Mouse (Mus musculus): ENCODE results near the gene Ccdc162. TPM values are rescaled to one million over a fixed set of nuclear protein-coding genes. Genes with fewer than 3 reads are reported as not detected.
"Not testable (repeated sequence)": the region's sequence is repeated elsewhere in the genome, so short reads cannot be mapped to it uniquely, and the experiment has no call there.

The Ccdc162 gene
- total and polyA plus RNA-seq, 3 experiments, result 0.60 TPM; not detected in 2

DNA sequence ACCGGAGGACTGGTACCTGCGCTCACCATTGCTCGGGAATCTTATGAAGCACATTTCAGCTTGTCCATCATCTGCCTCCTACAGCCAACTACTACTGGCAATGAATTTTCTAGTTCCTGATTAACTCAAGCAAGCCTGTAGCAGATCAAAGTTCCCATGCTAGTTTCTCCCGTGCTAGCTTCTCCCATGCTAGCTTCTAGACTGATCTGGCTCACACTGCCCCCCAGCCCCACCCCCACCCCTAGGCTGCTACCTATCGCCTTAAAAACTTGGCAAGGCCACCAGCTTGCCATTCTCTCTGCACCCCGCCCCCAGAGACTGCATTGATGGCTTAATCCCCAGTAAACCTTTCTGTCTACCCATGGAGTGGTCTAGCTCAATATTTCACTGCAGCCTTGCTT is 39.8 kb downstream of the Ccdc162 start:
- H3K27me3 ChIP-seq (ENCODE audit: insufficient read depth, low read length), result peaks cover 21% of the 10 kb centered on the region
- H3K9me3 ChIP-seq (replicated peaks), result no peaks in the 10 kb centered on the region
- no peak for ATAC-seq (ENCODE audit: extremely low read depth, insufficient number of reproducible peaks, low FRiP score, poor library complexity, severe bottlenecking)
- H3K4me3 ChIP-seq (ENCODE audit: low read depth, low read length), result no peak overlapping the region
- no peaks in the 10 kb centered on the region for H3K36me3 ChIP-seq (replicated peaks)
- no peak for DNase-seq (ENCODE audit: low spot score)
- no peak for TF ChIP-seq TAL1 (conservative IDR thresholded peaks at IDR 0.05; ENCODE audit: low read depth, low read length)
- no peak for TF ChIP-seq CTCF (IDR thresholded peaks at IDR 0.05; ENCODE audit: low read depth, low read length)
- no peak for TF ChIP-seq GATA1 (IDR thresholded peaks at IDR 0.05; ENCODE audit: borderline replicate concordance, low read length)
- TF ChIP-seq POLR2AphosphoS5 (IDR thresholded peaks at IDR 0.05; ENCODE audit: insufficient replicate concordance, low read depth, low read length), result no peak
- TF ChIP-seq GATA2 (IDR thresholded peaks at IDR 0.05; ENCODE audit: borderline replicate concordance, low read depth, low read length), result no peak
- no peaks in the 10 kb centered on the region; the same call in 1 of the 2 replicates for H3K4me1 ChIP-seq (ENCODE audit: insufficient read depth, low read depth, low read length)

DNA sequence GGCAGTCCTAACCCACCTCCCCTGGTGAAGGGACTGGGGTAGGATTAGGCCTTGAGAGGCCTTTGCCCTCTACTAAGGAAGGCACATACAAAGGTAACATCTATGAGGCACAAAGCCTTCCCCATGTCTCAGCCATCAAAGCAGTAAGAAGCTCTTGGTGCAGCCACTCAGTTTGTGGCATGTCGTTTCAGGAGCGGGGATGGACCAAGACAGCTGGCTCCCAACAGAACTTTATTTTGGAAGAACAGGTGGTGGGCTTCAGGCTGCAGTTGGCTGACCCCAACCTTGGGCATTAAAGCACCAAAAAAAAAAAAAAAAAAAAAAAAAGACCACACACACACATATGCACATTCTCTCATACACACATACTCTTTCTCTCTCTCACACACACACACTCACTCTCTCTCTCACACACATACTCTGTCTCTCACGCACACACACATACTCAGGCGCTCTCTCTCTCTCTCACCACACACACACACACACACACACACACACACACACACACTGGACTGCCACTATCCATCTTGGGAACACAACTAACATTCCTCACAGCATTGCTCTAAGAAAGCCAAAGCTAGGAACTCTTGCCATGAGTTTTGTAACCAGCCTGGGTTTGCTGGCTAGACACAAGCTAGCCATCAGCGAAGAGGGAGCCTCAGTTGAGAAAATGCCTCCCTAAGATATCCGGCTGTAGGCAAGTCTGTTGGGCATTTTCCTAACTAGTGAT is 40.4 kb downstream of the Ccdc162 start:
- no peak for ATAC-seq (ENCODE audit: extremely low read depth, insufficient number of reproducible peaks, low FRiP score, poor library complexity, severe bottlenecking)
- H3K4me1 ChIP-seq (ENCODE audit: insufficient read depth, low read depth, low read length), result no peaks in the 10 kb centered on the region; the same call in 1 of the 2 replicates
- TF ChIP-seq GATA2 (IDR thresholded peaks at IDR 0.05; ENCODE audit: borderline replicate concordance, low read depth, low read length), result no peak
- TF ChIP-seq POLR2AphosphoS5 (IDR thresholded peaks at IDR 0.05; ENCODE audit: insufficient replicate concordance, low read depth, low read length), result no peak
- TF ChIP-seq TAL1 (conservative IDR thresholded peaks at IDR 0.05; ENCODE audit: low read depth, low read length), result no peak
- no peak for TF ChIP-seq CTCF (IDR thresholded peaks at IDR 0.05; ENCODE audit: low read depth, low read length)
- no peak for TF ChIP-seq GATA1 (IDR thresholded peaks at IDR 0.05; ENCODE audit: borderline replicate concordance, low read length)

DNA sequence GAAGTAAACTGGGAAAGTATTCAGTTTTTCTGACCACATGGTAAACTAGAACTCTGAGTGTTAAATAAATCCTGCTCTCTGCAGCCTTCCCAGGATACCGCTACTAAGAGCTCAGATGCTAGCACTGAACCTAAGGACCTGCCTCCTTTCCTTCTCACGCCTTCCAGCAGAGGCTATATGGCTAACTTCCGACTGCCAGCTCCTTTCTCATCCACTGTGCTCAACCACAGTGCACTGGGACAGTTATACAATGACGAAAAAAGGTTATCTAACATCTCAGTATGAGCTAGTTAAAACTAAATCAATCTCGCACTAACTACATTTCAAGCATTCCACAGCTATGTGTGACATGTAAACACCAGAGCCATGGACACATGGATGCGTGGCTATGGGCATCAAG is 41.2 kb downstream of the Ccdc162 start:
- Histone ChIP-seq H3K9me3 (replicated peaks) (no peaks in the 10 kb centered on the region), H3K36me3 (replicated peaks) (no peaks in the 10 kb centered on the region), H3K27me3 (ENCODE audit: insufficient read depth, low read length) (peaks cover 14% of the 10 kb centered on the region), H3K4me1 (ENCODE audit: insufficient read depth, low read depth, low read length) (no peaks in the 10 kb centered on the region; the same call in 1 of the 2 replicates), H3K4me3 (ENCODE audit: low read depth, low read length) (no peak overlapping the region)
- no peak for ATAC-seq (ENCODE audit: extremely low read depth, insufficient number of reproducible peaks, low FRiP score, poor library complexity, severe bottlenecking)
- TF ChIP-seq CTCF (IDR thresholded peaks at IDR 0.05; ENCODE audit: low read depth, low read length), result no peak
- no peak for TF ChIP-seq GATA2 (IDR thresholded peaks at IDR 0.05; ENCODE audit: borderline replicate concordance, low read depth, low read length)
- no peak for TF ChIP-seq POLR2AphosphoS5 (IDR thresholded peaks at IDR 0.05; ENCODE audit: insufficient replicate concordance, low read depth, low read length)
- no peak for TF ChIP-seq TAL1 (conservative IDR thresholded peaks at IDR 0.05; ENCODE audit: low read depth, low read length)
- no peak for TF ChIP-seq GATA1 (IDR thresholded peaks at IDR 0.05; ENCODE audit: borderline replicate concordance, low read length)
- DNase-seq (ENCODE audit: low spot score), result no peak

More for the DNA sequence above, 40.4 kb downstream of the Ccdc162 start:
- no peak for DNase-seq (ENCODE audit: low spot score)
- Histone ChIP-seq H3K36me3 (replicated peaks) (no peaks in the 10 kb centered on the region), H3K27me3 (ENCODE audit: insufficient read depth, low read length) (peaks cover 16% of the 10 kb centered on the region), H3K9me3 (replicated peaks) (no peaks in the 10 kb centered on the region), H3K4me3 (ENCODE audit: low read depth, low read length) (no peak overlapping the region)

DNA sequence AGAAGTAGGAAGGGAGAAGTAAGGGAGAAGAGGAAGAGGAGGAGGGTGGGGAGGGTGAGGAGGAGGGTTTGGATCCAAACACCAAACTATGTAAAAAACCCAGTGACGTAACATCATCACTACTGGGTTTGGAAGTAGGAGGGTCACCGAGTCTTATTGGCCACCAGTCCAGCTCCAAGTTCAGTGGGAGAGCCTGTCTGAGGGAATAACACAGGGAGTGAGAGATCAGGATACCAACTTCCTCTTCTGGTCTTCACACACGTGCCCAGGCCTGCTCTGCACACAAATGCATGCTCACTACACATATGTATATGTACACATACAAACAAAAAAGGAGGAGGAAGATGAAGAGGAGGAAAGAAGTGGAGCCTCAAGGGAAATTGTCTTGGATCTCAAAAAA is 42.1 kb downstream of the Ccdc162 start:
- no peak for ATAC-seq (ENCODE audit: extremely low read depth, insufficient number of reproducible peaks, low FRiP score, poor library complexity, severe bottlenecking)
- peaks cover 14% of the 10 kb centered on the region for H3K27me3 ChIP-seq (ENCODE audit: insufficient read depth, low read length)
- DNase-seq (ENCODE audit: low spot score), result no peak
- H3K9me3 ChIP-seq (replicated peaks), result no peaks in the 10 kb centered on the region
- H3K36me3 ChIP-seq (replicated peaks), result no peaks in the 10 kb centered on the region
- no peak overlapping the region for H3K4me3 ChIP-seq (ENCODE audit: low read depth, low read length)
- H3K4me1 ChIP-seq (ENCODE audit: insufficient read depth, low read depth, low read length), result no peaks in the 10 kb centered on the region; the same call in 1 of the 2 replicates
- TF ChIP-seq TAL1 (conservative IDR thresholded peaks at IDR 0.05; ENCODE audit: low read depth, low read length) (no peak), POLR2AphosphoS5 (IDR thresholded peaks at IDR 0.05; ENCODE audit: insufficient replicate concordance, low read depth, low read length) (no peak), GATA1 (IDR thresholded peaks at IDR 0.05; ENCODE audit: borderline replicate concordance, low read length) (no peak), GATA2 (IDR thresholded peaks at IDR 0.05; ENCODE audit: borderline replicate concordance, low read depth, low read length) (no peak), CTCF (IDR thresholded peaks at IDR 0.05; ENCODE audit: low read depth, low read length) (no peak)

DNA sequence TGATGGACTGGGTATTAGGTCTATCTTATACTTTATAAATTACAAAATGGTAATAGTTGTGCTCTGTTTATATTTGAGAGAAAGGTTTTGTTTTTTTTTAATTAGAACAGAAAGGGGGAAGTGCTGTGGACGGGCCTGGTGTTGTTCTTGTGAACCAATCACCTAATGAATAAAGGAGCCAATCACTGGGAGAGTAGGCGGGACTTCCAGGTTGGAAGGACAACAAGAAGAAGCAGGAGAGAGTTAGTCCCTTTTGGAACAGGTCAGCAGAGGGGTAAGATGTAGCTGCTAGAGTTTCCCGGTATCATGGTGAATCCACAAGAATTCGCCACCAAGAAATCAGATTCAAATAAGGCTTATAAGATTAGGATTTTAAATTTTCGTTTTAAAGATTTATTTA is 46.2 kb downstream of the Ccdc162 start:
- no peaks in the 10 kb centered on the region for H3K4me1 ChIP-seq (ENCODE audit: insufficient read depth, low read depth, low read length)
- H3K9me3 ChIP-seq (replicated peaks), result no peaks in the 10 kb centered on the region
- H3K27me3 ChIP-seq (ENCODE audit: insufficient read depth, low read length), result peaks cover 7% of the 10 kb centered on the region; the same call in 1 of the 2 replicates
- ATAC-seq (ENCODE audit: extremely low read depth, insufficient number of reproducible peaks, low FRiP score, poor library complexity, severe bottlenecking) (no peak), DNase-seq (ENCODE audit: low spot score) (no peak)
- no peak overlapping the region for H3K4me3 ChIP-seq (ENCODE audit: low read depth, low read length)
- H3K36me3 ChIP-seq (replicated peaks), result no peaks in the 10 kb centered on the region
- TF ChIP-seq TAL1 (conservative IDR thresholded peaks at IDR 0.05; ENCODE audit: low read depth, low read length), result no peak
- no peak for TF ChIP-seq GATA1 (IDR thresholded peaks at IDR 0.05; ENCODE audit: borderline replicate concordance, low read length)
- no peak for TF ChIP-seq CTCF (IDR thresholded peaks at IDR 0.05; ENCODE audit: low read depth, low read length)
- TF ChIP-seq GATA2 (IDR thresholded peaks at IDR 0.05; ENCODE audit: borderline replicate concordance, low read depth, low read length), result no peak
- TF ChIP-seq POLR2AphosphoS5 (IDR thresholded peaks at IDR 0.05; ENCODE audit: insufficient replicate concordance, low read depth, low read length), result no peak

DNA sequence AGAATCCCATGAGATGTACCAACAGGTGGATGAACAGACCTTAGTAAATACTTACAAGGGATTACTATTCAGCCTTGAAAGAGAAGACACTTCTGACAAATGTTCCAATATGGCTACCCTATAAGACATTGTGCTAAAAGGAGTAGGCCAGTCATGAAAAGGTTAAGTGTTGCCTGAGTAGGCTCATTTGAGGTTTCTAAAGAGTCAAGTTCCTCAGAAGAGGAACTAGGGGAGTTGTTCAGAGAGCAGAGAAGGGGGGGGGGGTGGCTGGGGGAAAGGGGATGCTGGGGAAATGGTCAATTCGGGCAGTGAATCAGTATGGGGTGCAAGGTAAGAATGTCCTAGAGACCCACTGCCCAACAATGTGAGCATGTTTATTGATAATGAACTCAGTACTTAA is 50.9 kb downstream of the Ccdc162 start:
- no peak for ATAC-seq (ENCODE audit: extremely low read depth, insufficient number of reproducible peaks, low FRiP score, poor library complexity, severe bottlenecking)
- no peak overlapping the region for H3K4me3 ChIP-seq (ENCODE audit: low read depth, low read length)
- H3K27me3 ChIP-seq (ENCODE audit: insufficient read depth, low read length), result peaks cover 9% of the 10 kb centered on the region; the same call in 1 of the 2 replicates
- DNase-seq (ENCODE audit: low spot score), result no peak
- no peaks in the 10 kb centered on the region for H3K9me3 ChIP-seq (replicated peaks)
- no peaks in the 10 kb centered on the region for H3K36me3 ChIP-seq (replicated peaks)
- TF ChIP-seq CTCF (IDR thresholded peaks at IDR 0.05; ENCODE audit: low read depth, low read length) (no peak), GATA1 (IDR thresholded peaks at IDR 0.05; ENCODE audit: borderline replicate concordance, low read length) (no peak), TAL1 (conservative IDR thresholded peaks at IDR 0.05; ENCODE audit: low read depth, low read length) (no peak), POLR2AphosphoS5 (IDR thresholded peaks at IDR 0.05; ENCODE audit: insufficient replicate concordance, low read depth, low read length) (no peak), GATA2 (IDR thresholded peaks at IDR 0.05; ENCODE audit: borderline replicate concordance, low read depth, low read length) (no peak)
- H3K4me1 ChIP-seq (ENCODE audit: insufficient read depth, low read depth, low read length), result no peaks in the 10 kb centered on the region

DNA sequence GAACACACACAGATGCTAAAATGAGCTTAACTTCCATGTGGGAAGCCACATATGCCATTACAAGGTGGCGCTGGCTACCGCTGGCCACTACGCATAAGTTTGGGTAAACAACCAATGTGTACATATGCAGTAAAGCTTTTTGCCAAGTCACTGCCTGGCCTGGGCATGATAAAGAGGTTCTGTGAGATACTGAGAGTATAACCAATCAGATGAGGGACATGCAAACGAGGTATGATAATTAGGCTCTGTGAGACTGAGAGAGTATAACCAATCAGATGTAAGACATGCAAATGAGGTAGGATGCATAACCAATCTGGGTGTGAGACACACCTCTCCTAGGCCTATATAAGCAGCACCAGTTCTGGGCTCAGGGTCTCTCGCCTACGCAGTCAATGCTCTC is 56.8 kb downstream of the Ccdc162 start:
- H3K9me3 ChIP-seq (replicated peaks); DNase-seq (ENCODE audit: low spot score); H3K4me1 ChIP-seq (ENCODE audit: insufficient read depth, low read depth, low read length); H3K36me3 ChIP-seq (replicated peaks); H3K4me3 ChIP-seq (ENCODE audit: low read depth, low read length); ATAC-seq (ENCODE audit: extremely low read depth, insufficient number of reproducible peaks, low FRiP score, poor library complexity, severe bottlenecking): not testable (repeated sequence)
- H3K27me3 ChIP-seq (ENCODE audit: insufficient read depth, low read length), result peaks cover 12% of the 10 kb centered on the region

DNA sequence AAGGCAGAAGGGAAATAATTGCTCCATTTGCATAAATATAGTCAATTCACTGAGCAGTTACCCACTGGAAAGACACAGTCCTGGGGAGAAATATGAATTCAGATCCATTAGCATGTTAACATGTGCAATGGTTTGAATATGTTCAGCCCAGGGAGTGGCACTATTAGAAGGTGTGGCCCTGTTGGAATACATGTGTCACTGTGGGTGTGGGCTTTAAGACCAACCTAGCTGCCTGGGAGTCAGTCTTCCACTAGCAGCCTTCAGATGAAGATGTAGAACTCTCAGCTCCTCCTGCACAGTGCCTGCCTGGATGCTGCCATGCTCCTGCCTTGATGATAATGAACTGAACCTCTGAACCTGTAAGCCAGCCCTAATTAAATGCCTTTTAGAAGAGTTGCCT is 60.8 kb downstream of the Ccdc162 start:
- H3K36me3 ChIP-seq (replicated peaks); H3K4me1 ChIP-seq (ENCODE audit: insufficient read depth, low read depth, low read length); DNase-seq (ENCODE audit: low spot score); H3K9me3 ChIP-seq (replicated peaks); H3K4me3 ChIP-seq (ENCODE audit: low read depth, low read length); H3K27me3 ChIP-seq (ENCODE audit: insufficient read depth, low read length); ATAC-seq (ENCODE audit: extremely low read depth, insufficient number of reproducible peaks, low FRiP score, poor library complexity, severe bottlenecking): not testable (repeated sequence)
